Mouse (Mus musculus): ENCODE measurements around the gene Nfyc.

Nfyc gene

DNA sequence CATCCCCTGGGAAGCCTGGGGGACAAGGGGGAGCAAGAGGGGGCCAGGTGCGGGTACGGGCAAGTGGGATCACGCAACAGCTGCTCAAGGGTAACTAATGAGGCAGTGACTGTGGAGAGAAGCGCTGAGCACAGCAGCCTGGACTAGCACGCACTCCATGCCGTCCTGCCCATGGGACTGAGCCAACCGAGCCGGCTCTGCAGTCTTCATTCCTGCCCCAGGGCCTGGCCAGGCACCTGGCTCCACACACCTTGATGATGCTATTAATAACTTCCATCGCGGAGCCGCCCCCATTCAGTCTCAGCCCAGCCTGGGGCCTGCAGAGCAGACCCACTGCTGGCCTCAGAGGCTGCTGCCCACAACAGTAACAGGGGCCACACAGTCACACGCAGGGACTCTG, 119.1 kb downstream of the Nfyc start:
- no peak for DNase-seq
